Mouse (Mus musculus): ENCODE measurements around the gene Crp. TPM values are rescaled to one million over a fixed set of nuclear protein-coding genes. Genes with fewer than 3 reads are reported as not detected.

Gene Crp
- polyA plus RNA-seq, 2 experiments, result not detected

DNA sequence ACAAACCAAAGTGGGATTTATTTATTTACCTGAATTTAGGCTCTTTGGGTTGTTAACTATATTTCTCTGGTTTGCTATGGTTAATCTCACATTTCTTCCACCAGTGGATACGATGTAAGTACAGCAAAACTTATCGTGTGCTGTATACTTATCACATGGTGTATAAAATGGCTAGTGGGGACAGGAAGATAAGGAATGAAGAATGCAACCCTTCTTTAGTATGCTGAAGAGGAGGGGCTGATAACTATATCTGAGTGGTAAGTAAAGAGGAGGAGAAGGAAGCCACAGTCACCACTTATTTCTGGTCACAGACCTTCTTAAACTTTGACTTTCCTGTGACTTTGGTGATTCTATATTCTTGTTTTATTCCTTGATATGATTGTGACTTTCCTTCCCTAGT, 87.5 kb downstream of the Crp start:
- no peaks in the 10 kb centered on the region for H3K9me3 ChIP-seq (ENCODE audit: control insufficient read depth, low read length)
- no peak for ATAC-seq (ENCODE audit: low FRiP score, low read depth)
- no peaks in the 10 kb centered on the region for H3K36me3 ChIP-seq (ENCODE audit: control insufficient read depth, insufficient read depth, low read length)
- H3K27ac ChIP-seq (replicated peaks; ENCODE audit: low read depth, low read length), result no peak overlapping the region
- H3K9ac ChIP-seq (ENCODE audit: low read depth, low read length, severe bottlenecking), result no peak overlapping the region
- H3K4me1 ChIP-seq (ENCODE audit: control insufficient read depth, insufficient read depth, low read length), result no peaks in the 10 kb centered on the region
- no peaks in the 10 kb centered on the region for H3K27me3 ChIP-seq (ENCODE audit: control insufficient read depth, insufficient read depth, low read length)
- WGBS, result 83% methylated on average over 2 of the region's 2 CpGs
- no peak overlapping the region for H3K4me2 ChIP-seq (replicated peaks; ENCODE audit: low read depth, low read length, severe bottlenecking)
- no peak for DNase-seq (ENCODE audit: low spot score)
- H3K4me3 ChIP-seq (replicated peaks; ENCODE audit: low read length), result no peak overlapping the region
- TF ChIP-seq POLR2A (IDR thresholded peaks at IDR 0.05; ENCODE audit: borderline replicate concordance, extremely low read depth, insufficient read depth, insufficient read length), result no peak

DNA sequence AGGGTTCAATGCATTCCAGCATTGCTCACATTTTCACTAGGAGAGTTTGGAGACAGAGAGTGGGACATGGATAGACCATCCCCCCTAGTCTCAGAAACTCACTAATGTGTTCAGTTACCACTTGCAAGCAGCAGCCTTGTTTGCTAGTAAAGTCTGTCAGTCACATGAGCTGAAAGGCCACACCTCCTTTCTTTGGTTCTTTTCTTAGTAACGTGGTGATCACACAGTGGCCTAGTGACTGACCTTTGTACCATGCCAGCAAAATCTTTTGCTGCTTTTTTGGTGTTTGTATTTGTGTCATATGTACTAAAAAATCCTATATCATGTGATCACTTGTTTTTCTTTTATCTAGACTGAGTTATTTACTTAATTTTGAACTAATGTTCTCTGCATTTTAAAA, 88.0 kb downstream of the Crp start:
- H3K36me3 ChIP-seq (ENCODE audit: control insufficient read depth, insufficient read depth, low read length), result no peaks in the 10 kb centered on the region
- H3K4me1 ChIP-seq (ENCODE audit: control insufficient read depth, insufficient read depth, low read length), result no peaks in the 10 kb centered on the region
- no peak overlapping the region for H3K4me3 ChIP-seq (replicated peaks; ENCODE audit: low read length)
- no peaks in the 10 kb centered on the region for H3K27me3 ChIP-seq (ENCODE audit: control insufficient read depth, insufficient read depth, low read length)
- H3K9ac ChIP-seq (ENCODE audit: low read depth, low read length, severe bottlenecking), result no peak overlapping the region
- 23% methylated on average over 1 of the region's 1 CpGs for WGBS
- no peak for TF ChIP-seq POLR2A (IDR thresholded peaks at IDR 0.05; ENCODE audit: borderline replicate concordance, extremely low read depth, insufficient read depth, insufficient read length)
- no peak for DNase-seq (ENCODE audit: low spot score)
- H3K4me2 ChIP-seq (replicated peaks; ENCODE audit: low read depth, low read length, severe bottlenecking), result no peak overlapping the region
- H3K27ac ChIP-seq (replicated peaks; ENCODE audit: low read depth, low read length), result no peak overlapping the region
- ATAC-seq (ENCODE audit: low FRiP score, low read depth), result no peak
- H3K9me3 ChIP-seq (ENCODE audit: control insufficient read depth, low read length), result no peaks in the 10 kb centered on the region

DNA sequence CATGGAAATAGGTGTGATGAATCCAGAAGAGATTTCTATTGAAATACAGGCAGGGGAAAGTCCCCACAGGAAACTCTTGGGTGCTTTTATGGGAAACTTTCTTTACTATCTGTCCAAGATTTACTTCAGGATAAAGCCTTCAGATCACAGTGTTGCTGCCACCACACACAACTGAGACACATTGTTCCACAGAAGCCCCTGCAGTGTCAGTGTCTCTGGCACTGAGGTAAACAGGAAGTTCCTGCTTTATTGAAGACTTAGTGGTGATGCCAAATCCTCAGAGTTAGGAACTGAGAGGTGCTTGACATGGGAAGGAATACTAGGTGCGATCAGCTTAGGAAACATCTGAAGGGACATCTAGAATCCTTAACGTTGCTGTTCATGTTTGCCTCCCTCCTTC, 131.1 kb downstream of the Crp start:
- Histone ChIP-seq H3K4me3 (replicated peaks; ENCODE audit: low read length) (no peak overlapping the region), H3K4me2 (replicated peaks; ENCODE audit: low read depth, low read length, severe bottlenecking) (no peak overlapping the region), H3K36me3 (ENCODE audit: control insufficient read depth, insufficient read depth, low read length) (no peaks in the 10 kb centered on the region), H3K27me3 (ENCODE audit: control insufficient read depth, insufficient read depth, low read length) (no peaks in the 10 kb centered on the region), H3K4me1 (ENCODE audit: control insufficient read depth, insufficient read depth, low read length) (no peaks in the 10 kb centered on the region), H3K9me3 (ENCODE audit: control insufficient read depth, low read length) (no peaks in the 10 kb centered on the region), H3K27ac (replicated peaks; ENCODE audit: low read depth, low read length) (no peak overlapping the region), H3K9ac (ENCODE audit: low read depth, low read length, severe bottlenecking) (no peak overlapping the region)
- no peak for ATAC-seq (ENCODE audit: low FRiP score, low read depth)
- TF ChIP-seq POLR2A (IDR thresholded peaks at IDR 0.05; ENCODE audit: borderline replicate concordance, extremely low read depth, insufficient read depth, insufficient read length), result no peak
- no peak for DNase-seq (ENCODE audit: low spot score)
- WGBS, result 88% methylated on average over 2 of the region's 2 CpGs

DNA sequence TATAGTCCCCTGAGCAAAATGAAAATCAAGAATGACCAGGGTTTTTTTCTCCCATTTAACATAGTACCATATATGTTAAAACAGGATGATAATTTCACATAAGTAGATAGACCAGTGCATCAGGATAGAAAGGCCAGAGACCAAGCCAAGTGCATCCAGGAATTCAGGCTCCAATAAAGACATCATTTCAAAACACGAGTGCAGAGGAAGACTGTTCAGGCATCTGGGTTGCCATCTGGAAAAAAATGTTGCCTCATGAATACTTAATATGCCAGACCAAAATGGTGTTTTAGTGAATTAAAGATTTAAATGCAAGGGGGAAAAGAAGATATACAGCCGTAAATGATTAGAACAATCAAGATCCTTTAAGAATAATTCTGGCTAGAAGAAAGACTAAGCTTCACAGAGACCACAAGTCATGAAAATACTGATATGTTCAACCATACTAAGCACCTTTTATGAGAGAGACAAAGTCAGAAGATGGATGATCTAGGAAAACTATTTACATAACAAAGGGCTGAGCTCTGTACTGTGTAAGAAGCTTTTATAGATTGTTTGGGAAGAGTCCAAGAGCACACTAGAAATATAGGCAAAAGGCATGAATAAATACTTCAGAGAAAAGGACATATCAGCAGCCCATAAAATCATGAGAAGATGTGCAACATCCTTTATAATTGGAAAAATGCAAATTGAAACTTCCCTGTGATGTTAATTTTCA, 149.3 kb downstream of the Crp start:
- no peaks in the 10 kb centered on the region for H3K27me3 ChIP-seq (ENCODE audit: control insufficient read depth, insufficient read depth, low read length)
- WGBS, result 76% methylated on average over 2 of the region's 2 CpGs
- H3K4me2 ChIP-seq (replicated peaks; ENCODE audit: low read depth, low read length, severe bottlenecking), result no peak overlapping the region
- DNase-seq (ENCODE audit: low spot score), result no peak
- H3K4me1 ChIP-seq (ENCODE audit: control insufficient read depth, insufficient read depth, low read length), result no peaks in the 10 kb centered on the region
- H3K27ac ChIP-seq (replicated peaks; ENCODE audit: low read depth, low read length), result no peak overlapping the region
- no peaks in the 10 kb centered on the region for H3K36me3 ChIP-seq (ENCODE audit: control insufficient read depth, insufficient read depth, low read length)
- no peak for TF ChIP-seq POLR2A (IDR thresholded peaks at IDR 0.05; ENCODE audit: borderline replicate concordance, extremely low read depth, insufficient read depth, insufficient read length)
- no peaks in the 10 kb centered on the region for H3K9me3 ChIP-seq (ENCODE audit: control insufficient read depth, low read length)
- H3K4me3 ChIP-seq (replicated peaks; ENCODE audit: low read length), result no peak overlapping the region
- no peak for ATAC-seq (ENCODE audit: low FRiP score, low read depth)
- H3K9ac ChIP-seq (ENCODE audit: low read depth, low read length, severe bottlenecking), result no peak overlapping the region

DNA sequence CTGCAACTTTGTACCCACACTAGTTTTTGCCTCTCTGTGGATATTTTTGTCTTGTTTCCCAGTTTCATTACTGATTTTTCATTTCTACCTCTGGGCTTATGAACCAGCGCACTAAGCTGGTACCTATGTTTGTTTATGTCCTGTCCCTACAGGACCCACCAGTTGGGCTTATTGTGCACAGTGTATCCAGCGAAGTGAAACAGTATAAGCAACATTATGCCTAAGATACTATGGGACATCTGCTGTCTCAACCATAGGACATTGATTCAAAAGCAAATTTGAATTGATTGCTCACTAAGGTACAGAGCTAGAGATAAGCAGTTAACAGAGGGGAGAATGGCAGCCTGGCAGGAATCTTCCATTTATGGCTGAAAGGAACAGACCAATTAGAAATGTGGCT, 150.3 kb downstream of the Crp start:
- DNase-seq (ENCODE audit: low spot score), result no peak
- H3K27me3 ChIP-seq (ENCODE audit: control insufficient read depth, insufficient read depth, low read length), result no peaks in the 10 kb centered on the region
- no peak for ATAC-seq (ENCODE audit: low FRiP score, low read depth)
- no peak overlapping the region for H3K4me3 ChIP-seq (replicated peaks; ENCODE audit: low read length)
- TF ChIP-seq POLR2A (IDR thresholded peaks at IDR 0.05; ENCODE audit: borderline replicate concordance, extremely low read depth, insufficient read depth, insufficient read length), result no peak
- 89% methylated on average over 2 of the region's 2 CpGs for WGBS
- H3K27ac ChIP-seq (replicated peaks; ENCODE audit: low read depth, low read length), result no peak overlapping the region
- H3K9me3 ChIP-seq (ENCODE audit: control insufficient read depth, low read length), result no peaks in the 10 kb centered on the region
- H3K4me1 ChIP-seq (ENCODE audit: control insufficient read depth, insufficient read depth, low read length), result no peaks in the 10 kb centered on the region
- H3K9ac ChIP-seq (ENCODE audit: low read depth, low read length, severe bottlenecking), result no peak overlapping the region
- H3K36me3 ChIP-seq (ENCODE audit: control insufficient read depth, insufficient read depth, low read length), result no peaks in the 10 kb centered on the region
- H3K4me2 ChIP-seq (replicated peaks; ENCODE audit: low read depth, low read length, severe bottlenecking), result no peak overlapping the region

All from limb, embryonic 14.5 days (tissue).